Mouse (Mus musculus) heart, postnatal 10 days (tissue): ENCODE results near the gene Polr2m. TPM values are rescaled to one million over a fixed set of nuclear protein-coding genes. Genes with fewer than 3 reads are reported as not detected.
A peak's percentile ranks its signal among the peaks of the same experiment; 100 is the strongest.
"Not testable (repeated sequence)": the region's sequence is repeated elsewhere in the genome, so short reads cannot be mapped to it uniquely, and the experiment has no call there.

Experiments
- DNase-seq, 2 experiments: peaks; one replicate each; pipeline ENCODE4 v3.0.0; 2021
- intact Hi-C: fragments of 180-260 bp; cut with DNase I; formaldehyde crosslinking; loops from one replicate; pipeline ENCODE4 v1.15.1; 2025
- total RNA-seq, 2 experiments: library from RNA; stranded (reverse); gene quantifications; 2 replicates each; pipeline ENCODE4 v1.2.3; 2021

The Polr2m gene
- total RNA-seq: 100 to 1,000 TPM; 261 to 290 TPM

DNA sequence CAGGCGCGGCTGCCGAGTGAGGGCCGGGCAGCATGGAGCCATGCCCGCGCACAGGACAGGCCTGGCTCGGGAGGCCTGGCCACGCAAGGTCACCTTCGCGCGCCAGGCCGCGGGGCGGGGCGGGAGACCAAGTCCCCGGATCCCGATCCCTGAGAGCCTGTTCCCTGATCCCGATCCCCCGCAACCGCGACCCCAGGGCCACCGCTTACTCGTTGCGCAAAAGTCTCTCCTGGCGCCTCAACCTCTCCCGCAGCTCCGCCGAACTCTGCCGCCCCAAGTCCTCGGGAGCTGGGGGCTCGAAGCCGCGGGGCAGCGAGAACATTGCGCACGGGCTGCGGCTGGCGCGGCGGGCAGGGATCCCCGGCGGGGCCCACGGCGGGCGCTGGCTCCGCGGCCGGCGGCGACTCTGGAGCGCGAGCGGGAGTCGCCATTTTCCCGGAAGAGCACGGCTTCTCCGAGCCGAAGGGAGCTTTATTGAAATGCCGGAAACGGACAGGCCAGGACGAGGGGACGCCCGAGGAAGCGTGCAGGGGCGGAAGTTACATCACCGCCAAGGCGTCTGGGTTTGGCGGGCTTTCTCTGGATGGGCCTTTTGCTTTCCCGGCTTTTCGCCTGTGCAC lies at the start of gene Polr2m:
Gene Polr2m, minus strand, starts transcription at position 461 of the 620 bp plus-strand sequence.
- DNase-seq: peak; percentile 98
- intact Hi-C loops: no loop called here

DNA sequence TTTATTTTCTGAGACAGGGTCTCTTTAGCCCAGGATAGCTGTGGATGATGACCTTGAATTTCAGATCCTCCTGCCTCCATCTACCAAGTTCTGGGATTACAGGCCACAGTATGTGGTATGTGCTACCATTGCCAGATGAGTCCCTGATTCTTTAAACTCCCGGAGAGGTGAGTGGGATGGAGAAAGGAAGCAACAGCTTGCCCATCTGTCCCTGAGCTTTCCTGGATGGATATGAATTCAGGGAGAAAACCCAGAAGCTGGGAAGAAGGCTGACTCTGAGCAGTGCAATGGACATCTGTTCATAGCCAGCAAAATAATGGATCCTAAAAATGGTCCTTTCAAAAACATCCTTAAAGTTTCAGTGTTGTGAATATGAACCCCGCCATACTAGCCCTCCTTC lies 49.3 kb upstream of the Polr2m start:
- DNase-seq: no peak
- intact Hi-C loops: loop anchor here (10.0 kb wide), 1 partner anchor 260 kb away; no protein-coding TSS in a partner anchor

DNA sequence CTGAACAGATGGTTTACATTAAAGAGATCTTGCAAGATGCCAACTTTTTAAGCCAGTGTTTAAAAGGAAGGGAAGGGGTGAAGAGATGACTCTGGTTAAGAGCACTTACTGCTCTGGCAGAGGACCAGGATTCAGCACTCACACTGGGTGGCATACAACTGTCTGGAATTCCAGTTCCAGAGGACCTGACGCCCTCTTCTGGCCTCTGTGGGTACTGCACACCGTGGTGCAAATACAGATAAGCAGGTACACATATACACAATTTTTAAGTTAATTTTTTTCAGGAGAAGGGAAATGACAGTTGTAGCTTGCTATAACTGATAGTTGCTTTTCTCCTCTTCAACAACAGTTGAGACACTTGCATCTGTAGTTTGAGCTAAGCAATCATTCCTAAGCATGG lies 44.2 kb upstream of the Polr2m start:
- intact Hi-C loops: loop anchor here (10.0 kb wide), 1 partner anchor 265 kb away; no protein-coding TSS in a partner anchor
- peak in 1 of 2 experiments; percentile 36 for DNase-seq

- intact Hi-C loops: no loop called here
- no peak for DNase-seq
Observed at GRCm38 (mm10) chr9:71527438-71527837, 41.7 kb upstream of the Polr2m start.

DNA sequence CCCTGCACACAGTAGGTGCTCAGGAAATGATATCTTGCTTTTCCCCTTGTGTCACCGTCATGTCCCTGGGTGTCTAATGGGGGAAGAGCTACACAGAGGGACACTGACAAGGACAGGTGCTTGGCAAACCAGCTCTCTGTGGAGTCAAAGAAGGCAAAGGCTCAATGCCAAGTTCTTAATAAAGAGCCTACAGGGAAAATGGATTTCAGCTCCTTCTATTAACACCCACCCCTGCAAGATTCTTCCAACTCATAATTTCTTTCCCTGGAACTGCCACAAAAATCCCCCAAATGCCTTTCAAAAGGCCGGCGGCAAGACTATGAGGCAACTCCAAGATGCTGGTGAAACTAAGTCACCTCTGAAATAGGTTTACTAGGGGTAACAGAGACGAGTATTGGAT lies 38.2 kb upstream of the Polr2m start:
- intact Hi-C loops: no loop called here
- DNase-seq: peak in 1 of 2 experiments; percentile 33

- DNase-seq: peak; percentile 24 to 29
- intact Hi-C loops: no loop called here
Observed at GRCm38 (mm10) chr9:71519836-71520235, 34.1 kb upstream of the Polr2m start.

DNA sequence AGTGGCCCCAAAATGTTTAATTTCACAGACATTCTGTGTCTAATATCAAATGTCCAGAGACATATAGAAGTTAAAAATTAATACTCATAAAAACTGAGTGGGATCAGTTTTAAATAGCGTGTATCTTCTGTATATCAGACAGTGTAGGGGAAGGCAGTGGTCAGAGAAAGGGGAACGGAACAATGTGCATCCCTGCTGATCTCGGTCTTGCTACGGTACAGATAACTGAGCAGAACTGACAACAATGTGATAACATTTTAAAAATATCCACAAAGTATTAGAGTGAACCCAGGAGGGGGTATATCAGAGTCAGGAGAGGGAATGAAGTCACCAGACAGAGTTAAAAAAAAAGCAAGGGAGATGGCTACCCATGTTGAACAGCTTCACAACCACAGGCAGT lies 31.8 kb upstream of the Polr2m start:
- DNase-seq: no peak
- intact Hi-C loops: no loop called here

DNA sequence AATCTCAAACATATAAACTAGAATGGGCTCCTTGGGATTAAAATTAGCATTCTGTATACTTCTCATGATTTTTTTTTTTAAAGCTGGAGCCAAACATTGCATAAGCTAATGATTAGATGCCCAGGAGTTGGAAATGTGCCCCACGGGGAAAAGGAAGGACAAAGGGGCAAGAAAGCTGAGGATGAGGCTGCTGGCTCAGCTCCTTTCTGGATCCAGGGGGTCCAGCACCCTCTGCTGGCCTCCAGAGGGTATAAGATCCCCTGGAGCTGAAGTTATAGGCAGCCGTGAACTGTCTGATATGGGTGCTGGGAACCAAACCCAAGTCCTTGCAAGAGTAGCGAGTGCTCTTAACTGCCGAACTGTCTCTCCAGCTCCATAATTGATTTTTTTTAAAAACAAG lies 30.1 kb upstream of the Polr2m start:
- intact Hi-C loops: no loop called here
- no peak for DNase-seq

DNA sequence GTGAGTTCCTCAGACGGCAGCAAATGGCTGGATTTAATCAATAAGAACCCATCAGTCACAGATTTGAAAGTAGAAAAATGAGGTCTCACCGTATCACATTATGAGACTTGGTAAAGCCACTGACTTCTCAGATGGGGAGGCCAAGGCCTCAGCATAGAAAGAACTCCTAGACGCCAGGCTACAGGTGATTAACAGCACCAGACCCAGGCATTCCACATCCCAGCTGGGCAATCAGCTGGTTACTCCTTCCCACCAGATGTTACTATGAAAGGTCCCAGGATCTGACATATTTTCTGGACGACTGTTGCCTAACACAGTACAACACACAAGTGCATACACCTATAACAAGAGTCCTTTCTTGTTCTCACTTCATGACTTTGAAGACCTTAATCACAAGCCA lies 27.8 kb upstream of the Polr2m start:
- intact Hi-C loops: no loop called here
- no peak for DNase-seq

- intact Hi-C loops: no loop called here
- no peak for DNase-seq
Observed at GRCm38 (mm10) chr9:71512899-71513298, 27.2 kb upstream of the Polr2m start.

- DNase-seq: peak in 1 of 2 experiments; percentile 27
Observed at GRCm38 (mm10) chr9:71498391-71499182, 12.9 kb upstream of the Polr2m start.

DNA sequence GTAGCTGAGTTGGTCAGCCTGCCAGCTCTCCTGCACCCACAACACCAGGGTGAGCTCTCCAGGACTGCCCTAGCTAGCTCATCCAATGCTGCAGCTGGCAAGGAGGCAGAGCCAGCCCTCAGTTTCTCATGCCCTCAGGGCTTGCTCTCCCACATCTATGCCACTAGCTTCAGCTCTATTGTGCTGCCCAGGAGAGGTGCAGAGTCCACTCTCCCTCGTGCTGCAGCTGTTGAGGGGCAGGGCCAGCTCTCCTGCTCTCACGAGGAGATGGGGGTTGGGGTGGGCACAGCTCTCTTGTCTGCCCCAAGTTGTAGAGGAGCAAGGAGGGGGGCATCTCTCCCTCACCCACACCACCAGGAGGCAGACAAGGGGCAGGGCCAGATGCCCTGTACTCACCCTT lies 10.9 kb upstream of the Polr2m start:
- DNase-seq: no peak
- intact Hi-C loops: no loop called here

More at GRCm38 (mm10) chr9:71498391-71499182, 12.9 kb upstream of the Polr2m start:
- intact Hi-C loops: no loop called here

DNA sequence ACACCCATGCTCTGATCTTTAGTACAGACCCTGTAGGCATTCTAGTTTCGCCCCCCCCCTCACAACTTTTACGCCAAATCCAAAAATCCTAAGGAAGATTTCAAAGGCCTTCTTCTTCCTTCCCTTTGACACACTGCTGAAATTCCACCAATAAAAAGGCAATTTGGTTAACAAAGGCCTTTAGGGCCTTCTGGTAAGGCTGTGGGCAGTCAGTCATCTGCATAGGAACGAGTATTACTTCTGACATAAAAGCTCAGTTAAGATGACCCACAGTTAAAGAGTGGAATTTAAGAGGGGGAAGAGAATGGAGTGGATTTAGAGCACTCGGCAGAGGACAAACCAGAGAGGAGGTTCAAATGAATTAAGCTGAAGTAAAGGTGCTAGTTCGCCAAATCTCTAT lies 8.0 kb upstream of the Polr2m start:
- intact Hi-C loops: no loop called here
- no peak for DNase-seq

GRCm38 (mm10) chr9:71492296-71493025 lies 6.7 kb upstream of the Polr2m start:
- intact Hi-C loops: no loop called here
- DNase-seq: no peak

GRCm38 (mm10) chr9:71490076-71490475 lies 4.3 kb upstream of the Polr2m start:
- no peak for DNase-seq
- intact Hi-C loops: no loop called here

GRCm38 (mm10) chr9:71486127-71486526 lies 392 bp upstream of the Polr2m start:
- intact Hi-C loops: no loop called here
- no peak for DNase-seq

DNA sequence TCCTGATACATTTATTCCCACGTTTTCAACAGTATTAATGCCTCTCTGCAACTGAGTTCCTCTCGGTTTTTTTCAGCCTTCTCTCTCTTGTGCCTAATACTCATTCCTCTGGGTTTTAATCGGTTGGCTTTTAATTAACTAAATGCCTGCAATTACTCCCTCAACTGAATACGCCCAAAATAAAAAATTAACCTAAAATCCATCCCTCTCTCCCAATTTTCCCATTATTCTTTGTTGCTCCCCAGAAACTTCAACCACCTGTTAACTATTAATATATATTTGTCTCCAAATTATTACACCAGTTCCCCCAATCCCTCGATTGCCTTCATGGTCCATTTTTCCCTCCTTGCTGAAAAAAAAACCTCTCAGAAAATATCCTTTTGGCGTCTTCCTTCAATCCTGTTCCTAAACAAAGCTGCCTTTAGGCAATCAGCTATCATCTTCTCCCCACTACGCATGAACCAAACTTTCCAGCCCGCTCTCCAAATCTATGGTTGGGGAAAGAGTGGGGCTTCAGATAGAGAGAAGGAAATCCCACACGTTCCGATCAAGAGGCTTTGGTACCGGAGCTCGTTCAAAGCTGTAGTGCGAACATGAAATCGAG lies 762 bp downstream of the Polr2m start:
- no peak for DNase-seq
- intact Hi-C loops: loop anchor here (5.0 kb wide), 1 partner anchor 132 kb away; no protein-coding TSS in a partner anchor

- intact Hi-C loops: loop anchor here (5.0 kb wide), 1 partner anchor 133 kb away; no protein-coding TSS in a partner anchor
- DNase-seq: not testable (repeated sequence)
Observed at GRCm38 (mm10) chr9:71483872-71484271, 1.9 kb downstream of the Polr2m start.

DNA sequence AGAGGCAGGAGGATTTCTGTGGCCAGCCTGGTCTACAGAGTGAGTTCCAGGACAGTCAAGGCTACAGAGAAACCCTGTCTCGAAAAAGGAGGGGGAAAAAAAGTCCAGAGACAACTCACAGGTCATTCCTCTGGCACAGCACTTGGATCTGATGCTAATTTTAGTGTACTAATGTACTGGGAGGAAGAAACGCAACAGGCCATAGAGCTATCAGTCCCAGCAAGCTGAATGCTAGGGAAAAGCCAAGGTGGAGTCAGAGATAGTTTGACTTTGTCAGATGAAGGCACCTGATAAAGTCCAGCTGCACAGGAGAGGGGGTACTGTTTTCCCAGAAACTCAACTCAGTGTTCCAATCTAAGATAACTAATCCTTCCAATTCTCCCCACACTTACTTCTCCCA lies 5.4 kb downstream of the Polr2m start:
- DNase-seq: no peak
- intact Hi-C loops: loop anchor here (5.0 kb wide), 1 partner anchor 137 kb away; no protein-coding TSS in a partner anchor

- intact Hi-C loops: no loop called here
Observed at GRCm38 (mm10) chr9:71479413-71479812, 6.3 kb downstream of the Polr2m start.

DNA sequence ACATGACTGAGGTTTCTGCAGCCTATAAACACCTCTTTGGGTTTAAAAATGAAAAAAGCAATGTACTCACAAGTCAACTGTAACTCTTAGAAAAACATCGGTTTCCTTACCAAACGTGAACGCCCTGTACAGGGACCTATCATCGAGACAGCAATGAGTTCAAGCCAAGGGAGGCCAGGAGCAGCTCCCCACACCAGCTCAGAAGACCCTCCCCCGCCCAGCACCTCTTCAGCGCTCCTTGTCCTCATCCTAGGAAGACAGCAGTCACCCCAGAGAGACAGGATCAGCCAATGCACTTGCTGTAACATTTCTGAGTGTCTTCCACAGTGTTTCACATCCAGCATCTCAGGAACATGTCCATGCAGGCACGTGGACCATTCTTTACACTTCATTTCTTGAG lies 7.1 kb downstream of the Polr2m start:
- DNase-seq: no peak
- intact Hi-C loops: no loop called here

More at GRCm38 (mm10) chr9:71479413-71479812, 6.3 kb downstream of the Polr2m start:
- DNase-seq: no peak
